Mouse (Mus musculus) stomach, embryonic 16.5 days (tissue): ENCODE results near the gene Svop. TPM values are rescaled to one million over a fixed set of nuclear protein-coding genes. Genes with fewer than 3 reads are reported as not detected.

Experiments
- ATAC-seq: fragments of 200-750 bp; cut with Nextera tagmentation; 2 replicates; pipeline ENCODE4 v1.8.0; 2017; ENCODE audit warnings: moderate number of reproducible peaks, moderate TSS enrichment; ENCODE audit not compliant: insufficient read depth, low FRiP score
- H3K27ac ChIP-seq: fragments of 300-500 bp; sonication (generic); 2 replicates; pipeline ENCODE4 v1.5.1; 2014; ENCODE audit warnings: low read length
- H3K27me3 ChIP-seq: fragments of 300-500 bp; sonication (generic); 2 replicates; pipeline ENCODE4 v1.6.1; 2014; ENCODE audit warnings: low read length, control low read depth, mixed read lengths; ENCODE audit not compliant: control insufficient read depth, insufficient read depth
- H3K36me3 ChIP-seq: fragments of 300-500 bp; sonication (generic); 2 replicates; pipeline ENCODE4 v1.6.1; 2014; ENCODE audit warnings: low read length; ENCODE audit not compliant: control insufficient read depth, insufficient read depth
- H3K4me1 ChIP-seq: fragments of 300-500 bp; sonication (generic); 2 replicates; pipeline ENCODE4 v1.6.1; 2014; ENCODE audit warnings: low read length, control low read depth, mixed read lengths; ENCODE audit not compliant: control insufficient read depth, insufficient read depth
- H3K4me2 ChIP-seq: fragments of 300-500 bp; sonication (generic); 2 replicates; pipeline ENCODE4 v1.6.1; 2014; ENCODE audit warnings: low read depth, low read length, mixed read lengths
- H3K4me3 ChIP-seq: fragments of 300-500 bp; sonication (generic); replicated peaks from 2 replicates; pipeline ENCODE4 v1.5.1; 2014; ENCODE audit warnings: mild to moderate bottlenecking, low read length
- H3K9ac ChIP-seq: fragments of 300-500 bp; sonication (generic); 2 replicates; pipeline ENCODE4 v1.6.1; 2014; ENCODE audit warnings: low read length
- H3K9me3 ChIP-seq: fragments of 300-500 bp; sonication (generic); replicated peaks from 2 replicates; pipeline ENCODE4 v1.6.1; 2016; ENCODE audit warnings: low read length, control low read depth; ENCODE audit not compliant: control insufficient read depth
- WGBS: fragments of 180-500 bp; shearing (Covaris S2); extraction: QIAGEN DNeasy Blood & Tissue Kit; methylation state at CpG from one replicate; pipeline ENCODE4 v1.1.7; 2014; 5-methylcytosine and 5-hydroxymethylcytosine counted together
- polyA plus RNA-seq: library from polyadenylated mRNA; unstranded; fragments of >200 nt; fragmentation: Nextera tagmentation; extraction: Ambion mirVana; gene quantifications from 2 replicates; pipeline ENCODE4 v1.2.1, GENCODE M21; 2015

Svop gene
- polyA plus RNA-seq, 1 experiment from 2014 or later = 1.8 TPM

- Histone ChIP-seq H3K36me3 (no peaks in the 10 kb centered on the region), H3K4me3 (no peak overlapping the region), H3K9me3 (no peaks in the 10 kb centered on the region), H3K27ac (no peak overlapping the region), H3K27me3 (no peaks in the 10 kb centered on the region), H3K9ac (no peak overlapping the region), H3K4me1 (peaks cover 11% of the 10 kb centered on the region), H3K4me2 (no peak overlapping the region)
- ATAC-seq = 0 out of 2 replicates have a peak, but pooled peaks have one; percentile 8
- 30% methylated on average over 2 of the region's 2 CpGs for WGBS
These were observed 94.9 kb downstream of the Svop start for GRCm38 (mm10) chr5:113996458-113996857.

GRCm38 (mm10) chr5:113993487-113994465 is 97.6 kb downstream of the Svop start, which contains the start of gene Ssh1:
Gene Ssh1 (minus strand): TSS chr5:113993894.
- Histone ChIP-seq H3K4me1 (peaks cover 22% of the 10 kb centered on the region), H3K36me3 (no peaks in the 10 kb centered on the region), H3K9ac (peak within 1 kb of the TSS; percentile 95), H3K4me3 (peak within 1 kb of the TSS; percentile 85), H3K27me3 (no peaks in the 10 kb centered on the region), H3K4me2 (peak within 1 kb of the TSS; percentile 87), H3K27ac (peak within 1 kb of the TSS; percentile 97), H3K9me3 (no peaks in the 10 kb centered on the region)
- under 1% methylated on average over 68 of the region's 83 CpGs for WGBS
- ATAC-seq = peak; percentile 90

- H3K9me3 ChIP-seq = no peaks in the 10 kb centered on the region
- H3K27me3 ChIP-seq = no peaks in the 10 kb centered on the region
- peak overlapping the region; percentile 97 for H3K27ac ChIP-seq
- peak overlapping the region; percentile 85 for H3K4me3 ChIP-seq
- peaks cover 22% of the 10 kb centered on the region for H3K4me1 ChIP-seq
- ATAC-seq = peak; percentile 51; the same call in 1 of the 2 replicates
- H3K4me2 ChIP-seq = peak overlapping the region; percentile 87
- H3K36me3 ChIP-seq = no peaks in the 10 kb centered on the region
- H3K9ac ChIP-seq = peak overlapping the region; percentile 95
- under 1% methylated on average over 22 of the region's 22 CpGs for WGBS
These were observed 98.3 kb downstream of the Svop start for GRCm38 (mm10) chr5:113993031-113993486.

- 7% methylated on average over 12 of the region's 12 CpGs for WGBS
- peak overlapping the region; percentile 95 for H3K9ac ChIP-seq
- no peaks in the 10 kb centered on the region for H3K9me3 ChIP-seq
- H3K36me3 ChIP-seq = no peaks in the 10 kb centered on the region
- 0 out of 2 replicates have a peak, but pooled peaks have one; percentile 12 for ATAC-seq
- H3K27me3 ChIP-seq = no peaks in the 10 kb centered on the region
- H3K27ac ChIP-seq = peak overlapping the region; percentile 97
- H3K4me3 ChIP-seq = peak overlapping the region; percentile 85
- peak overlapping the region; percentile 87 for H3K4me2 ChIP-seq
- H3K4me1 ChIP-seq = peaks cover 22% of the 10 kb centered on the region
These were observed 99.0 kb downstream of the Svop start for GRCm38 (mm10) chr5:113992339-113992831.

GRCm38 (mm10) chr5:113991141-113991540 is 100.2 kb downstream of the Svop start:
- H3K27me3 ChIP-seq = no peaks in the 10 kb centered on the region
- no peak for ATAC-seq
- no peak overlapping the region for H3K27ac ChIP-seq
- peaks cover 30% of the 10 kb centered on the region for H3K4me1 ChIP-seq
- 73% methylated on average over 7 of the region's 7 CpGs for WGBS
- H3K4me2 ChIP-seq = no peak overlapping the region
- H3K36me3 ChIP-seq = no peaks in the 10 kb centered on the region
- no peak overlapping the region for H3K4me3 ChIP-seq
- H3K9ac ChIP-seq = no peak overlapping the region
- H3K9me3 ChIP-seq = no peaks in the 10 kb centered on the region

GRCm38 (mm10) chr5:113990593-113990992 is 100.8 kb downstream of the Svop start:
- WGBS = 86% methylated on average over 5 of the region's 5 CpGs
- no peaks in the 10 kb centered on the region for H3K27me3 ChIP-seq
- no peak overlapping the region for H3K9ac ChIP-seq
- H3K36me3 ChIP-seq = no peaks in the 10 kb centered on the region
- H3K4me1 ChIP-seq = peaks cover 34% of the 10 kb centered on the region
- H3K4me3 ChIP-seq = no peak overlapping the region
- no peak for ATAC-seq
- H3K27ac ChIP-seq = no peak overlapping the region
- no peak overlapping the region for H3K4me2 ChIP-seq
- no peaks in the 10 kb centered on the region for H3K9me3 ChIP-seq

GRCm38 (mm10) chr5:113989437-113990024 is 101.8 kb downstream of the Svop start:
- Histone ChIP-seq H3K9me3 (no peaks in the 10 kb centered on the region), H3K27me3 (no peaks in the 10 kb centered on the region), H3K4me1 (peaks cover 34% of the 10 kb centered on the region), H3K4me3 (no peak overlapping the region), H3K4me2 (0 out of 2 replicates have a peak overlapping the region, but pooled peaks have one; percentile 9), H3K36me3 (no peaks in the 10 kb centered on the region), H3K9ac (no peak overlapping the region), H3K27ac (no peak overlapping the region; the same call in 1 of the 2 replicates)
- WGBS = 74% methylated on average over 20 of the region's 20 CpGs
- ATAC-seq = no peak

GRCm38 (mm10) chr5:113986182-113986961 is 105.0 kb downstream of the Svop start:
- ATAC-seq = 0 out of 2 replicates have a peak, but pooled peaks have one; percentile 14

More at GRCm38 (mm10) chr5:113986182-113986961, 105.0 kb downstream of the Svop start:
- Histone ChIP-seq H3K9me3 (no peaks in the 10 kb centered on the region), H3K4me1 (peaks cover 24% of the 10 kb centered on the region), H3K9ac (no peak overlapping the region), H3K4me2 (no peak overlapping the region), H3K4me3 (no peak overlapping the region), H3K36me3 (no peaks in the 10 kb centered on the region), H3K27me3 (no peaks in the 10 kb centered on the region), H3K27ac (peak overlapping the region; percentile 10; the same call in 1 of the 2 replicates)
- 48% methylated on average over 9 of the region's 9 CpGs for WGBS
